Mouse (Mus musculus) stomach, postnatal 0 days (tissue): Measurements from ENCODE around the gene Bpifb2. TPM values are rescaled to one million over a fixed set of nuclear protein-coding genes. Genes with fewer than 3 reads are reported as not detected.

ENCODE experiments used
- ATAC-seq: fragments of 200-750 bp; cut with Nextera tagmentation; 2 replicates; pipeline ENCODE4 v1.8.0; 2017; ENCODE audit not compliant: low FRiP score, low TSS enrichment
- DNase-seq: peaks from one replicate; pipeline ENCODE4 v3.0.0-alpha.2; 2016; ENCODE audit warnings: low spot score
- H3K27ac ChIP-seq: fragments of 300-500 bp; sonication (generic); replicated peaks from 2 replicates; pipeline ENCODE4 v1.5.1; 2014; ENCODE audit warnings: mild to moderate bottlenecking, control low read depth
- H3K27me3 ChIP-seq: fragments of 300-500 bp; sonication (generic); 2 replicates; pipeline ENCODE4 v1.6.1; 2014; ENCODE audit warnings: low read length; ENCODE audit not compliant: control insufficient read depth, insufficient read depth
- H3K36me3 ChIP-seq: fragments of 300-500 bp; sonication (generic); 2 replicates; pipeline ENCODE4 v1.6.1; 2014; ENCODE audit warnings: low read length, mixed read lengths; ENCODE audit not compliant: control insufficient read depth, insufficient read depth
- H3K4me1 ChIP-seq: fragments of 300-500 bp; sonication (generic); replicated peaks from 2 replicates; pipeline ENCODE4 v1.6.1; 2014; ENCODE audit warnings: antibody characterized with exemption; ENCODE audit not compliant: control insufficient read depth, insufficient read depth
- H3K4me2 ChIP-seq: fragments of 300-500 bp; sonication (generic); replicated peaks from 2 replicates; pipeline ENCODE4 v1.6.1; 2014; ENCODE audit warnings: low read depth, mild to moderate bottlenecking, control low read depth, moderate library complexity
- H3K4me3 ChIP-seq: fragments of 300-500 bp; sonication (generic); 2 replicates; pipeline ENCODE4 v1.5.1; 2014; ENCODE audit warnings: low read depth, low read length, control low read depth
- H3K9ac ChIP-seq: fragments of 300-500 bp; sonication (generic); 2 replicates; pipeline ENCODE4 v1.6.1; 2014; ENCODE audit warnings: mild to moderate bottlenecking, low read length, control low read depth, mixed read lengths
- H3K9me3 ChIP-seq: fragments of 300-500 bp; sonication (generic); 2 replicates; pipeline ENCODE4 v1.6.1; 2016; ENCODE audit warnings: low read length; ENCODE audit not compliant: control insufficient read depth
- CTCF ChIP-seq: IDR thresholded peaks from 2 replicates; pipeline ENCODE4 v1.5.1; 2016; ENCODE audit warnings: antibody characterized with exemption, low read depth, mild to moderate bottlenecking, moderate library complexity
- EP300 ChIP-seq: optimal IDR thresholded peaks from 2 replicates; pipeline ENCODE3; 2016; ENCODE audit warnings: antibody characterized with exemption
- WGBS: fragments of 180-500 bp; shearing (Covaris S2); extraction: QIAGEN DNeasy Blood & Tissue Kit; methylation state at CpG from one replicate; pipeline ENCODE4 v1.1.7; 2014; 5-methylcytosine and 5-hydroxymethylcytosine counted together
- polyA plus RNA-seq: library from polyadenylated mRNA; unstranded; fragments of >200 nt; fragmentation: Nextera tagmentation; extraction: Ambion mirVana; gene quantifications from 2 replicates; pipeline ENCODE4 v1.2.1, GENCODE M21; 2015

The Bpifb2 gene
- polyA plus RNA-seq, 1 experiment from 2014 or later = not detected

DNA sequence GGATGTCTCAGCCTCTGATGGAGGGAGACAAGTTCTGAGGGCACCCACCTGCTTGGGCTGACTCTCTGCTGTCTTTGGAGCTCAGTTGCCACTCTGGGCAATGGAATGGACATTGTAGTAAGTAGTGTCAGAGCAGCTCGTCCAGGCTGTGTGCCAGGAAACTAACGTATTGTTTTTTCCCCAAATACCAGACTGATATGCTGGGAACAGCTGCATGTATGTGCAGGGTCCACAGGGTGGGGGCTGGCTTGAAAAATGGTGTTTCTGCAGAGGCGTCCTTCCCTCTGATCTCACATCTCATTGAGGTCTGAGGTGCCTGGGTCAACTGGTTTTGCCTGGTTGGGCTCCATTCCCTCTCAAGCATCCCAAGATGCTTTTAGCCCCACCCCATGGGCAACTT lies 14.1 kb upstream of the Bpifb2 start:
- WGBS = 23% methylated on average over 3 of the region's 3 CpGs
- DNase-seq (no peak), ATAC-seq (peak; percentile 6; the same call in 1 of the 2 replicates)
- no peaks in the 10 kb centered on the region for H3K27me3 ChIP-seq
- H3K36me3 ChIP-seq = no peaks in the 10 kb centered on the region
- H3K27ac ChIP-seq = no peak overlapping the region
- TF ChIP-seq CTCF = no peak
- no peak for TF ChIP-seq EP300
- no peak overlapping the region for H3K4me3 ChIP-seq
- no peaks in the 10 kb centered on the region for H3K4me1 ChIP-seq
- H3K9me3 ChIP-seq = no peaks in the 10 kb centered on the region
- no peak overlapping the region for H3K4me2 ChIP-seq
- no peak overlapping the region for H3K9ac ChIP-seq

DNA sequence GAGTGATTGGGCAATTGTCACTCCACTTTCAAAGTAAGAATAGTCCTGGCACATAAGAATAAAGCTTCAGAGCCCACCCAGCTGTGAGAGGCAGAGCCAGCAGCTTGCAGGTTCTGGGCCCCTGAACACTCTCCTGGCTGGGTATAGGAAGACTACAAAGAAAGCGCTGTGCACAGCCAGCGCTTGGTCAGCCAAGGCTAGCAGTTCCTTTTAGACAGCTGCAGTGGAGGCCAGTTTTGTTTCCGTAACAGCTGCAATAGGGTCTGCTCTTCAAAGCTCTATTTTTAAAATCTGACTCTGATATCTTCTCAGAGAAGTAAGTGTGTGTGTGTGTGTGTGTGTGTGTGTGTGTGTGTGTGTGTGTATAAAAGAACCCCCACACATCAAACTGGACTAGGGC lies 12.9 kb upstream of the Bpifb2 start:
- Histone ChIP-seq H3K4me2 (no peak overlapping the region), H3K9ac (no peak overlapping the region), H3K27me3 (no peaks in the 10 kb centered on the region), H3K9me3 (no peaks in the 10 kb centered on the region), H3K27ac (no peak overlapping the region), H3K4me3 (no peak overlapping the region), H3K4me1 (no peaks in the 10 kb centered on the region), H3K36me3 (no peaks in the 10 kb centered on the region)
- DNase-seq (no peak), ATAC-seq (no peak)
- 82% methylated on average over 3 of the region's 3 CpGs for WGBS
- TF ChIP-seq CTCF = no peak
- TF ChIP-seq EP300 = no peak

DNA sequence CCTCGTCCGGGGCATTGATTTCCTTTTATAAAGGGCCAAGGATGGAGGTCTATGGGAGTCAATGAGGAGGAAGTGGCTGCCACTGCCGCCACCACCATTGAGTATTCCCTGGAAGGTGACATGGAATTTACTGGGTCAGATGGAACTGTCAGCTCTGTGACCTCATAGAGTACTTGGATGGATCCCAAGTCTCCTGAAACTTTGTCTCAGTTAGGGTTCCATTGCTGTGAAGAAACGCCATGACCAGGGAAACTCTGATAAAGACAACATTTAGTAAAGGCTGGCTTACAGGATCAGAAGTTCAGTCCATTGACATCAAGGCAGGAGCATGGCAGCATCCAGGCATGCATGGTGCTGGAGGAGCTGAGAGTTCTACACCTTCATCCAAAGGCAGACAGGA lies 3.9 kb upstream of the Bpifb2 start, which contains the start of gene Sun5:
TSS of gene Sun5 (minus strand) at position 101 of the 400 bp plus-strand sequence.
- H3K4me1 ChIP-seq = no peaks in the 10 kb centered on the region
- no peak within 1 kb of the TSS for H3K9ac ChIP-seq
- no peak within 1 kb of the TSS for H3K4me2 ChIP-seq
- H3K9me3 ChIP-seq = no peaks in the 10 kb centered on the region
- ATAC-seq (no peak), DNase-seq (no peak)
- H3K27ac ChIP-seq = no peak within 1 kb of the TSS
- 89% methylated on average over 4 of the region's 4 CpGs for WGBS
- no peak for TF ChIP-seq EP300
- no peak for TF ChIP-seq CTCF
- no peak within 1 kb of the TSS for H3K4me3 ChIP-seq
- H3K27me3 ChIP-seq = no peaks in the 10 kb centered on the region
- H3K36me3 ChIP-seq = no peaks in the 10 kb centered on the region

DNA sequence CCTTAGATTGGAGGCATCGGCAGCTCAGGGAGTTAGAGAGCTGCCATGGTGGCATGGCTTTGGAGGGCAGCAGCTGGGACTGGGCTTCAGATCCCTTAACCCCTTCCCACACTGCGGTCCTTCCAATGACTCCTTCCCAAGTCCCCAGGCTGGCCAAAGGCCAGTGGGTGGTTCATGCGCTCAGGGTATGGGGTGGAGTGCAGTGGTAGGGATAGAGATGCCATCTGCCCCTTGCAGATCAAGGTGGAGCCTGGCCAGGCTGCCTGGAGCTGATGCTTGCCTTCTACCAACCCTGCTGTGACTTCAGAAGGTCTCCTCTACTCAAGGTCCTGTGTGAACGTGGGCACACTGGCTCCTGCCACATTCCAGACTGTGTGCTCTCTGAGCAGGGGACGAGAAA lies 24.3 kb downstream of the Bpifb2 start:
- Histone ChIP-seq H3K9ac (no peak overlapping the region), H3K36me3 (no peaks in the 10 kb centered on the region), H3K27ac (no peak overlapping the region), H3K4me3 (no peak overlapping the region), H3K9me3 (no peaks in the 10 kb centered on the region), H3K27me3 (no peaks in the 10 kb centered on the region), H3K4me1 (no peaks in the 10 kb centered on the region), H3K4me2 (no peak overlapping the region)
- DNase-seq = no peak
- WGBS = 78% methylated on average over 5 of the region's 5 CpGs
- ATAC-seq = no peak
- TF ChIP-seq EP300 = no peak
- no peak for TF ChIP-seq CTCF

- Histone ChIP-seq H3K4me1 (no peaks in the 10 kb centered on the region), H3K4me2 (no peak within 1 kb of the TSS), H3K36me3 (no peaks in the 10 kb centered on the region), H3K9ac (no peak within 1 kb of the TSS), H3K4me3 (no peak within 1 kb of the TSS), H3K27me3 (no peaks in the 10 kb centered on the region), H3K27ac (no peak within 1 kb of the TSS), H3K9me3 (no peaks in the 10 kb centered on the region)
- ATAC-seq (no peak), DNase-seq (no peak)
- 70% methylated on average over 4 of the region's 4 CpGs for WGBS
- TF ChIP-seq CTCF (no peak), EP300 (no peak)
These were observed 25.2 kb downstream of the Bpifb2 start, which contains the start of gene Bpifb6 for GRCm38 (mm10) chr2:153900088-153900487. Gene Bpifb6, plus strand, starts transcription at chr2:153900388.

- 73% methylated on average over 6 of the region's 6 CpGs for WGBS
These were observed 27.9 kb downstream of the Bpifb2 start for GRCm38 (mm10) chr2:153902726-153903125.

More at GRCm38 (mm10) chr2:153902726-153903125, 27.9 kb downstream of the Bpifb2 start:
- H3K27me3 ChIP-seq = no peaks in the 10 kb centered on the region
- ATAC-seq (no peak), DNase-seq (no peak)
- no peak overlapping the region for H3K9ac ChIP-seq
- H3K9me3 ChIP-seq = no peaks in the 10 kb centered on the region
- no peaks in the 10 kb centered on the region for H3K36me3 ChIP-seq
- H3K4me3 ChIP-seq = no peak overlapping the region
- H3K4me1 ChIP-seq = no peaks in the 10 kb centered on the region
- H3K4me2 ChIP-seq = no peak overlapping the region
- TF ChIP-seq EP300 (no peak), CTCF (no peak)
- no peak overlapping the region for H3K27ac ChIP-seq
